Mouse (Mus musculus) heart, adult 2 months (tissue): ENCODE data around the gene 6430628N08Rik.

Source experiments
- CTCF ChIP-seq: fragments of 200-600 bp; IDR thresholded peaks from 2 replicates; pipeline ENCODE4 v1.8.1; 2022; ENCODE audit warnings: antibody characterized with exemption, mild to moderate bottlenecking, moderate library complexity
- EP300 ChIP-seq: fragments of 200-500 bp; IDR thresholded peaks from 2 replicates; pipeline ENCODE4 v1.6.1; 2011; ENCODE audit warnings: low read depth, low read length, control low read depth; ENCODE audit not compliant: insufficient read depth
- POLR2A ChIP-seq: fragments of 200-500 bp; IDR thresholded peaks from 2 replicates; pipeline ENCODE4 v1.6.1; 2011; ENCODE audit warnings: mild to moderate bottlenecking, low read depth, low read length, control low read depth; ENCODE audit not compliant: insufficient read depth

DNA sequence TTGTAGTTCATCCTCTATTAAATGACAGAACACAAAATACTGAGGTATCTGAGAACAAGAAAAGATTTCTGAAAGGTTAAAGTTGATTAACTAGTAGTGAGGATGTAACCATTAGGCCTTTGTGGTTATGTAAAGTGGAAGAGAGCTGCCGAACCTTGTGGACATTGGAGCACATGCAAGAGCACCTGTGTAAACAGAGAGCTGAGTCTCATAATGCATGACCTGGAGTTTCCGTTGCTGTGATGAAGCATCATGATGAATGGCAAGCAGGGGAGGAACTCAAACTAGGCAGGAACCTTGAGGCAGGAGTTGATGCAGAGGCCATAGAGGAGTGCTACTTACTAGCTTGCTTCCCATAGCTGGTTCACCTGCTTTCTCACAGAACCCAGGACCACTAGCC is 39.8 kb upstream of the 6430628N08Rik start:
- TF ChIP-seq CTCF (no peak), POLR2A (no peak), EP300 (no peak)
